ENCODE assay signal across 22 mouse cellular contexts in the genomic region with DNA sequence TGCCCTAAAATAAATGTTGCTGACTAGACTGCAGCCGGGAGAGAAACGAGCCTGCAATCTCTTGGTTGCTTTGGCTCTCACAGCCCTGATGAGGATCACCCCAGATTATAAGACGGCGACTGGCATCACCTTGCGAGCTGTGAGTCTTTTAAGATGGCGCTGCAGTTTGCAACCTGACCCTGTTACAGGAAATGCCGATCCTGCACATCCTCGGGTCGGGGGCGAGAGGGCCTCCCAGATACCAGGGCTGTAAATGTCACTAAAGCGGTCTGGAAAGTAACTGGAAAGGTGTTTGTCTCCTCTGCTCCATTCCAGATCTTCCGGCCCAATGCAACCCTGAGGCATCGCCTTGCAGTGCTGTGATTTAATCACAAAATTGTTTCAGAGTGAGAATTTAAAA. TPM values are rescaled to one million over a fixed set of nuclear protein-coding genes. Genes with fewer than 3 reads are reported as not detected.
DNase-seq lines count a peak whose midpoint lies in the region; ATAC-seq and TF ChIP-seq lines count a peak whose summit lies in the region.
"Had no signal": no experiment of that assay in that cellular context is flagged by ENCODE, and none has a peak within 500 bp of the region (broad histone marks: within the 10 kb centered on the region; RNA-seq: fewer than 3 reads in every experiment).

No protein-coding gene starts in this region.

- H3K36me3 ChIP-seq in heart, embryonic 13.5 days: no peaks in the 10 kb centered on the region
- no peaks in the 10 kb centered on the region for H3K36me3 ChIP-seq in kidney, embryonic 16.5 days (ENCODE audit: insufficient read depth, low read length)
- no peaks in the 10 kb centered on the region for H3K36me3 ChIP-seq in embryonic facial prominence, embryonic 10.5 days (replicated peaks)
- no peaks in the 10 kb centered on the region for H3K36me3 ChIP-seq in stomach, postnatal 0 days (ENCODE audit: control insufficient read depth, insufficient read depth, low read length)
- H3K36me3 ChIP-seq: embryonic facial prominence, embryonic 15.5 days; liver, embryonic 13.5 days; midbrain, embryonic 13.5 days had no signal

- H3K4me2 ChIP-seq in heart, embryonic 13.5 days: peak overlapping the region; percentile 53
- peak overlapping the region; percentile 27; the same call in 1 of the 2 replicates for H3K4me2 ChIP-seq in kidney, embryonic 16.5 days (replicated peaks; ENCODE audit: low read depth, low read length)
- H3K4me2 ChIP-seq in stomach, postnatal 0 days (replicated peaks; ENCODE audit: low read depth): no peak overlapping the region
- H3K4me2 ChIP-seq: embryonic facial prominence, embryonic 15.5 days; liver, embryonic 13.5 days; midbrain, embryonic 13.5 days had no signal

- intact Hi-C loops in heart, postnatal 36 days (cut with DNase I): no loop called here

- no peak for TF ChIP-seq EP300 in stomach, postnatal 0 days (optimal IDR thresholded peaks at IDR 0.05)

- WGBS in heart, embryonic 13.5 days: 18% methylated on average over 13 of the region's 13 CpGs
- WGBS in kidney, embryonic 16.5 days: 10% methylated on average over 13 of the region's 13 CpGs
- WGBS in embryonic facial prominence, embryonic 10.5 days: 37% methylated on average over 13 of the region's 13 CpGs
- 44% methylated on average over 13 of the region's 13 CpGs for WGBS in stomach, postnatal 0 days

- peaks cover 22% of the 10 kb centered on the region for H3K4me1 ChIP-seq in heart, embryonic 13.5 days
- H3K4me1 ChIP-seq in kidney, embryonic 16.5 days (ENCODE audit: insufficient read depth, low read length): peaks cover 7% of the 10 kb centered on the region
- peaks cover 28% of the 10 kb centered on the region for H3K4me1 ChIP-seq in embryonic facial prominence, embryonic 10.5 days
- no peaks in the 10 kb centered on the region for H3K4me1 ChIP-seq in stomach, postnatal 0 days (replicated peaks; ENCODE audit: control insufficient read depth, insufficient read depth)
- H3K4me1 ChIP-seq: liver, embryonic 13.5 days had no signal

- no peak overlapping the region for H3K4me3 ChIP-seq in heart, embryonic 13.5 days
- no peak overlapping the region for H3K4me3 ChIP-seq in kidney, embryonic 16.5 days (ENCODE audit: low read length)
- H3K4me3 ChIP-seq in embryonic facial prominence, embryonic 10.5 days: no peak overlapping the region
- H3K4me3 ChIP-seq in stomach, postnatal 0 days (ENCODE audit: low read depth, low read length): no peak overlapping the region
- H3K4me3 ChIP-seq: embryonic facial prominence, embryonic 15.5 days; liver, embryonic 13.5 days; midbrain, embryonic 13.5 days; myocyte had no signal

- no peak for ATAC-seq in heart, embryonic 13.5 days (ENCODE audit: extremely low read depth, insufficient number of reproducible peaks, low FRiP score, low TSS enrichment)
- no peak for ATAC-seq in kidney, embryonic 16.5 days (ENCODE audit: low FRiP score, low TSS enrichment)
- ATAC-seq in stomach, postnatal 0 days (ENCODE audit: low FRiP score, low TSS enrichment): no peak
- no peak for ATAC-seq in frontal cortex, adult (ENCODE audit: low TSS enrichment)
- ATAC-seq: lung, postnatal 0 days; midbrain, embryonic 13.5 days had no signal

- no peak for DNase-seq in heart, postnatal 36 days
- no peak for DNase-seq in kidney, postnatal 36 days
- peak; percentile 46 for DNase-seq in embryonic facial prominence, embryonic 10.5 days (ENCODE audit: low spot score)
- no peak for DNase-seq in stomach, postnatal 0 days (ENCODE audit: low spot score)
- DNase-seq: adrenal gland, adult 8-10 months; B cell, adult 2 months; cerebellum, adult 11 months; cerebellum, postnatal 14 days; gastrocnemius, postnatal 25 days; kidney, adult 2 months; layer of hippocampus, postnatal 36 days; liver, embryonic 13.5 days; retina, postnatal 1 day; thymus, adult 18-20 months had no signal

- H3K27ac ChIP-seq in heart, embryonic 13.5 days (replicated peaks): no peak overlapping the region
- H3K27ac ChIP-seq in kidney, embryonic 16.5 days (ENCODE audit: low read length): 0 out of 2 replicates have a peak overlapping the region, but pooled peaks have one; percentile 29
- H3K27ac ChIP-seq in embryonic facial prominence, embryonic 10.5 days (replicated peaks): peak overlapping the region; percentile 63
- H3K27ac ChIP-seq in stomach, postnatal 0 days (replicated peaks): no peak overlapping the region
- H3K27ac ChIP-seq: embryonic facial prominence, embryonic 15.5 days; liver, embryonic 13.5 days; midbrain, embryonic 13.5 days had no signal

- H3K9ac ChIP-seq in heart, embryonic 13.5 days: peak overlapping the region; percentile 41; the same call in 1 of the 2 replicates
- H3K9ac ChIP-seq in kidney, embryonic 16.5 days (replicated peaks; ENCODE audit: low read length): 0 out of 2 replicates have a peak overlapping the region, but pooled peaks have one; percentile 35
- H3K9ac ChIP-seq in stomach, postnatal 0 days (ENCODE audit: low read length): peak overlapping the region; percentile 27; the same call in 1 of the 2 replicates
- H3K9ac ChIP-seq: embryonic facial prominence, embryonic 15.5 days; liver, embryonic 13.5 days; midbrain, embryonic 13.5 days had no signal

- H3K27me3 ChIP-seq in heart, embryonic 13.5 days (replicated peaks): no peaks in the 10 kb centered on the region
- H3K27me3 ChIP-seq in kidney, embryonic 16.5 days (ENCODE audit: insufficient read depth, low read length): no peaks in the 10 kb centered on the region
- no peaks in the 10 kb centered on the region for H3K27me3 ChIP-seq in embryonic facial prominence, embryonic 10.5 days (replicated peaks; ENCODE audit: low read depth, poor library complexity, severe bottlenecking)
- no peaks in the 10 kb centered on the region for H3K27me3 ChIP-seq in stomach, postnatal 0 days (ENCODE audit: control insufficient read depth, insufficient read depth, low read length)
- H3K27me3 ChIP-seq: embryonic facial prominence, embryonic 15.5 days; midbrain, embryonic 13.5 days had no signal

- no peaks in the 10 kb centered on the region for H3K9me3 ChIP-seq in heart, embryonic 13.5 days
- no peaks in the 10 kb centered on the region for H3K9me3 ChIP-seq in kidney, embryonic 16.5 days (ENCODE audit: low read length)
- H3K9me3 ChIP-seq in embryonic facial prominence, embryonic 10.5 days: no peaks in the 10 kb centered on the region
- no peaks in the 10 kb centered on the region for H3K9me3 ChIP-seq in stomach, postnatal 0 days (ENCODE audit: control insufficient read depth, low read length)
- H3K9me3 ChIP-seq: embryonic facial prominence, embryonic 15.5 days; liver, embryonic 13.5 days; midbrain, embryonic 13.5 days had no signal

- TF ChIP-seq CTCF in stomach, postnatal 0 days (IDR thresholded peaks at IDR 0.05; ENCODE audit: low read depth): no peak

RNA-seq across cellular contexts. Expression of a gene that starts 53.4 kb away (rescaled TPM):
- 0.19 and 0.52 TPM in 2 replicates for polyA plus RNA-seq in heart, embryonic 13.5 days (2015; fragmentation: Nextera tagmentation; extraction: Ambion mirVana)
- total RNA-seq in heart, postnatal 36 days (2021): not detected
- 0.92 and 1.6 TPM in 2 replicates for polyA plus RNA-seq in kidney, embryonic 16.5 days (2015; fragmentation: Nextera tagmentation; extraction: Ambion mirVana)
- polyA plus RNA-seq in embryonic facial prominence, embryonic 10.5 days (2016; fragmentation: Nextera tagmentation; extraction: Ambion mirVana): 2.6 and 3.6 TPM in 2 replicates
- 72.1 and 79.7 TPM in 2 replicates for polyA plus RNA-seq in stomach, postnatal 0 days (2015; fragmentation: Nextera tagmentation; extraction: Ambion mirVana)
- total RNA-seq: gastrocnemius, postnatal 25 days; megakaryocyte progenitor cell, adult 5-6 weeks had no signal
- polyA plus RNA-seq: kidney, adult 2 months; liver, embryonic 13.5 days had no signal

Comparison
In these comparisons a context has a peak if more than half of its experiments do, and no peak if none do; other contexts are left out.
1. H3K27ac ChIP-seq: peak in kidney, embryonic 16.5 days (single experiment) and embryonic facial prominence, embryonic 10.5 days (single experiment); none in heart, embryonic 13.5 days (single experiment) and stomach, postnatal 0 days (single experiment).
2. RNA of a gene that starts 53.4 kb away (polyA plus RNA-seq): 72.1 to 79.7 TPM in stomach, postnatal 0 days; 2.6 to 3.6 TPM in embryonic facial prominence, embryonic 10.5 days, 0.92 to 1.6 TPM in kidney, embryonic 16.5 days and 0.19 to 0.52 TPM in heart, embryonic 13.5 days; every median in the first group is over 10 times any median in the second.
3. Peak in every context shown above with its lines, with median percentiles within 50 percentile points of each other: H3K9ac ChIP-seq.